In genomic region chr7:75807460-75808304, GRCm38 (mm10) we compare ENCODE assay signal across 7 mouse cellular contexts. TPM values are rescaled to one million over a fixed set of nuclear protein-coding genes. Genes with fewer than 3 reads are reported as not detected.
DNase-seq lines count a peak whose midpoint lies in the region; ATAC-seq and TF ChIP-seq lines count a peak whose summit lies in the region.

No protein-coding gene starts in this region.

- no peaks in the 10 kb centered on the region for H3K36me3 ChIP-seq in liver, embryonic 12.5 days
- H3K36me3 ChIP-seq in hindbrain, postnatal 0 days (ENCODE audit: insufficient read depth, low read length) = no peaks in the 10 kb centered on the region

- H3K27ac ChIP-seq in liver, embryonic 12.5 days = no peak overlapping the region
- no peak overlapping the region for H3K27ac ChIP-seq in hindbrain, postnatal 0 days

- H3K4me1 ChIP-seq in liver, embryonic 12.5 days = peaks cover 29% of the 10 kb centered on the region
- peaks cover 4% of the 10 kb centered on the region; the same call in 1 of the 2 replicates for H3K4me1 ChIP-seq in hindbrain, postnatal 0 days (ENCODE audit: insufficient read depth, low read length)

- DNase-seq in liver = peak; percentile 32
- no peak for DNase-seq in Patski (ENCODE audit: low read depth, low spot score)
- peak; percentile 38 for DNase-seq in embryo, embryonic 11 days
- DNase-seq in hindbrain, postnatal 0 days (ENCODE audit: low spot score) = no peak
- DNase-seq in lung, postnatal 14 days = peak; percentile 65
- DNase-seq in layer of hippocampus, adult 11-12 months (ENCODE audit: low spot score) = no peak

- no peaks in the 10 kb centered on the region for H3K27me3 ChIP-seq in liver, embryonic 12.5 days (replicated peaks)
- no peaks in the 10 kb centered on the region for H3K27me3 ChIP-seq in Patski
- H3K27me3 ChIP-seq in hindbrain, postnatal 0 days (ENCODE audit: insufficient read depth, low read length) = no peaks in the 10 kb centered on the region

- TF ChIP-seq CTCF in Patski (IDR thresholded peaks at IDR 0.05) = peak; percentile 48
- TF ChIP-seq CTCF in hindbrain, postnatal 0 days (IDR thresholded peaks at IDR 0.05; ENCODE audit: low read depth) = 0 out of 2 replicates have a peak, but pooled peaks have one; percentile 38

- POLR2A ChIA-PET in Patski (lab: Charles Lee) = interaction anchor here (0.7 kb wide), 1 partner anchor 549 kb away, joined by 4 read pairs; no protein-coding TSS in a partner anchor

- in situ Hi-C loops in Patski (cut with MboI; ENCODE audit: low pct_unique_long_range_greater_than_20kb) = no loop called here

- WGBS in liver, embryonic 12.5 days (ENCODE audit: insufficient replicate concordance) = 58% methylated on average over 17 of the region's 17 CpGs
- 75% methylated on average over 17 of the region's 17 CpGs for WGBS in hindbrain, postnatal 0 days

- ATAC-seq in liver, embryonic 12.5 days = no peak
- ATAC-seq in Patski = no peak
- ATAC-seq in hindbrain, postnatal 0 days = peak; percentile 18; the same call in 1 of the 2 replicates

- no peak overlapping the region for H3K9ac ChIP-seq in liver, embryonic 12.5 days
- H3K9ac ChIP-seq in hindbrain, postnatal 0 days (replicated peaks; ENCODE audit: low read length) = no peak overlapping the region

- H3K4me2 ChIP-seq in liver, embryonic 12.5 days = no peak overlapping the region
- no peak overlapping the region for H3K4me2 ChIP-seq in hindbrain, postnatal 0 days (ENCODE audit: low read depth, low read length)

- no peak overlapping the region for H3K4me3 ChIP-seq in liver, embryonic 12.5 days
- H3K4me3 ChIP-seq in hindbrain, postnatal 0 days (ENCODE audit: low read length) = no peak overlapping the region

- CTCF ChIA-PET in Patski (lab: Charles Lee) = no interaction called here

- H3K9me3 ChIP-seq in liver, embryonic 12.5 days (replicated peaks) = no peaks in the 10 kb centered on the region
- H3K9me3 ChIP-seq in hindbrain, postnatal 0 days (ENCODE audit: low read length) = no peaks in the 10 kb centered on the region

RNA-seq across cellular contexts. Expression of gene Klhl25, which starts 40.4 kb away (rescaled TPM):
- 12.1 and 12.2 TPM in 2 replicates for polyA plus RNA-seq in liver, embryonic 12.5 days (2016; fragmentation: Nextera tagmentation; extraction: Ambion mirVana)
- polyA plus RNA-seq in Patski (2021) = 10.1 TPM
- total RNA-seq in hindbrain, postnatal 0 days (2014; rRNA removed) = 41.9 and 47.8 TPM in 2 replicates
- polyA plus RNA-seq in hindbrain, postnatal 0 days (2015; fragmentation: Nextera tagmentation; extraction: Ambion mirVana) = 14.4 and 15.7 TPM in 2 replicates

Comparison
In these comparisons a context has a peak if more than half of its experiments do, and no peak if none do; other contexts are left out.
1. DNase-seq: peak in liver (single experiment), embryo, embryonic 11 days (single experiment) and lung, postnatal 14 days (single experiment); none in Patski (single experiment), hindbrain, postnatal 0 days (single experiment) and layer of hippocampus, adult 11-12 months (single experiment).